ENCODE assay signal across 10 mouse cellular contexts in the genomic region with DNA sequence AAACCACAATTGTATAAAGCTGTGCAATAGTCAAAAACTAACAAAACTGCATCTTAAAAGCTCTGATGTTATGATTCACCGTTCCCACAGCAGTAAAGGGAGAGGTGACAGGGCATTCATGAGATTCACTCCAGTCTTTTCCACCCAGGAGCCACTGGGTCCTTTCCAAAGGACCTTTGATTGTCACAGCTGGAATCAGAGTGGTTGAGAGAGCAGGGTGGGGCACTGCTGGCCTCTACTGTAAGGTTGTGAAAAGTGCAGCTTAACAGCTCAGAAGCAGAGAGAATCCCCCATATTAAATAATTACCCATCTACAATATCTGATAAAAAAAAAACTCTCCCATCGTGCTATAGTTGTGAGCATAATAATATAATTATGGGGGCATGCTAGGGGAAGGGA.
DNase-seq lines count a peak whose midpoint lies in the region; ATAC-seq and TF ChIP-seq lines count a peak whose summit lies in the region.
"Had no signal": no experiment of that assay in that cellular context is flagged by ENCODE, and none has a peak within 500 bp of the region (broad histone marks: within the 10 kb centered on the region; RNA-seq: fewer than 3 reads in every experiment).

No protein-coding gene starts in this region.

- peak; percentile 70 for TF ChIP-seq CTCF in intestine, postnatal 0 days (IDR thresholded peaks at IDR 0.05; ENCODE audit: low read depth)

- H3K9ac ChIP-seq in intestine, postnatal 0 days (ENCODE audit: low read depth, low read length), result no peak overlapping the region
- H3K9ac ChIP-seq in intestine, embryonic 15.5 days, result no peak overlapping the region
- H3K9ac ChIP-seq: embryonic facial prominence, embryonic 12.5 days had no signal

- no peaks in the 10 kb centered on the region for H3K36me3 ChIP-seq in intestine, postnatal 0 days (ENCODE audit: control insufficient read depth, insufficient read depth)
- no peaks in the 10 kb centered on the region for H3K36me3 ChIP-seq in intestine, embryonic 15.5 days
- H3K36me3 ChIP-seq: embryonic facial prominence, embryonic 12.5 days had no signal

- H3K4me2 ChIP-seq in intestine, postnatal 0 days (replicated peaks; ENCODE audit: low read depth), result no peak overlapping the region
- no peak overlapping the region for H3K4me2 ChIP-seq in intestine, embryonic 15.5 days (replicated peaks)
- H3K4me2 ChIP-seq: embryonic facial prominence, embryonic 12.5 days had no signal

- DNase-seq in adrenal gland, postnatal 36 days, result peak; percentile 7 to 25
- DNase-seq in adrenal gland, adult 18-20 months (ENCODE audit: low spot score in 2 of 2), result no peak
- DNase-seq in ovary, postnatal 14 days (ENCODE audit: low spot score), result peak; percentile 20
- no peak for DNase-seq in ovary, adult 18-20 months (ENCODE audit: low spot score)
- DNase-seq in right cerebral cortex, postnatal 4 days, result peak; percentile 6

- 83% methylated on average over 2 of the region's 2 CpGs for WGBS in intestine, postnatal 0 days
- 74% methylated on average over 2 of the region's 2 CpGs for WGBS in intestine, embryonic 15.5 days

- H3K27ac ChIP-seq in intestine, postnatal 0 days (ENCODE audit: low read depth, low read length), result no peak overlapping the region
- H3K27ac ChIP-seq in intestine, embryonic 15.5 days, result no peak overlapping the region
- H3K27ac ChIP-seq: embryonic facial prominence, embryonic 12.5 days had no signal

- no peaks in the 10 kb centered on the region for H3K4me1 ChIP-seq in intestine, postnatal 0 days (replicated peaks; ENCODE audit: control insufficient read depth, insufficient read depth, low read length)
- no peaks in the 10 kb centered on the region for H3K4me1 ChIP-seq in intestine, embryonic 15.5 days (replicated peaks)
- H3K4me1 ChIP-seq: embryonic facial prominence, embryonic 12.5 days had no signal

- no peaks in the 10 kb centered on the region for H3K27me3 ChIP-seq in intestine, postnatal 0 days (replicated peaks; ENCODE audit: control insufficient read depth, insufficient read depth, low read length)
- H3K27me3 ChIP-seq in intestine, embryonic 15.5 days (replicated peaks), result no peaks in the 10 kb centered on the region
- H3K27me3 ChIP-seq: embryonic facial prominence, embryonic 12.5 days had no signal

- ATAC-seq in intestine, postnatal 0 days, result no peak
- ATAC-seq in intestine, embryonic 15.5 days, result no peak
- no peak for ATAC-seq in megakaryocyte, adult 5-6 weeks (ENCODE audit: poor library complexity, severe bottlenecking)

- H3K9me3 ChIP-seq in intestine, postnatal 0 days (ENCODE audit: control insufficient read depth), result no peaks in the 10 kb centered on the region
- H3K9me3 ChIP-seq in intestine, embryonic 15.5 days, result no peaks in the 10 kb centered on the region
- H3K9me3 ChIP-seq: embryonic facial prominence, embryonic 12.5 days had no signal

- H3K4me3 ChIP-seq in intestine, postnatal 0 days (ENCODE audit: low read depth, low read length), result no peak overlapping the region
- no peak overlapping the region for H3K4me3 ChIP-seq in intestine, embryonic 15.5 days (replicated peaks)
- H3K4me3 ChIP-seq: embryonic facial prominence, embryonic 12.5 days; myocyte had no signal

Comparison
In these comparisons a context has a peak if more than half of its experiments do, and no peak if none do; other contexts are left out.
1. DNase-seq: peak in adrenal gland, postnatal 36 days (2 of 2), ovary, postnatal 14 days (single experiment) and right cerebral cortex, postnatal 4 days (single experiment); none in adrenal gland, adult 18-20 months (0 of 2) and ovary, adult 18-20 months (single experiment).